Mouse (Mus musculus) layer of hippocampus, postnatal 14 days (tissue): ENCODE results near the gene Ttc30a1. TPM values are rescaled to one million over a fixed set of nuclear protein-coding genes. Genes with fewer than 3 reads are reported as not detected.
A peak's percentile ranks its signal among the peaks of the same experiment; 100 is the strongest.
"Not testable (repeated sequence)": the region's sequence is repeated elsewhere in the genome, so short reads cannot be mapped to it uniquely, and the experiment has no call there.

ENCODE experiments used
- DNase-seq, 2 experiments: peaks; one replicate each; pipeline ENCODE4 v3.0.0; 2021 to 2022; ENCODE audit warnings: low spot score in 2 of 2, mixed read lengths in 1 of 2
- total RNA-seq, 2 experiments: library from RNA; stranded (reverse); gene quantifications; 2 replicates each; pipeline ENCODE4 v1.2.3; 2021

Gene Ttc30a1
- total RNA-seq, 2 experiments from 2014 or later = 2.9 TPM

- DNase-seq = no peak
Observed at GRCm38 (mm10) chr2:75983847-75984246, 2.1 kb upstream of the Ttc30a1 start.

GRCm38 (mm10) chr2:75983091-75983490 lies 1.3 kb upstream of the Ttc30a1 start:
- no peak for DNase-seq

GRCm38 (mm10) chr2:75982626-75983025 lies 859 bp upstream of the Ttc30a1 start:
- DNase-seq = no peak

- not testable (repeated sequence) for DNase-seq
Observed at GRCm38 (mm10) chr2:75980933-75981439, 781 bp downstream of the Ttc30a1 start.

GRCm38 (mm10) chr2:75977752-75978368 lies 3.9 kb downstream of the Ttc30a1 start, which contains the start of gene Ttc30a2:
Gene Ttc30a2, minus strand, starts transcription at chr2:75978170.
- DNase-seq = not testable (repeated sequence)

GRCm38 (mm10) chr2:75976070-75976469 lies 5.7 kb downstream of the Ttc30a1 start:
- DNase-seq = not testable (repeated sequence)

- no peak for DNase-seq
Observed at GRCm38 (mm10) chr2:75974131-75974530, 7.6 kb downstream of the Ttc30a1 start.

- peak; percentile 69 to 91 for DNase-seq
Observed at GRCm38 (mm10) chr2:75964972-75965371, 16.8 kb downstream of the Ttc30a1 start.

- peak; percentile 46 to 53 for DNase-seq
Observed at GRCm38 (mm10) chr2:75964512-75964911, 17.3 kb downstream of the Ttc30a1 start.

- DNase-seq = no peak
Observed at GRCm38 (mm10) chr2:75964051-75964450, 17.7 kb downstream of the Ttc30a1 start.

- no peak for DNase-seq
Observed at GRCm38 (mm10) chr2:75963211-75963840, 18.4 kb downstream of the Ttc30a1 start.

- DNase-seq = no peak
Observed at GRCm38 (mm10) chr2:75960366-75961330, 21.1 kb downstream of the Ttc30a1 start.

- DNase-seq = peak in 1 of 2 experiments; percentile 30
Observed at GRCm38 (mm10) chr2:75959850-75960365, 21.9 kb downstream of the Ttc30a1 start.

GRCm38 (mm10) chr2:75959183-75959849 lies 22.5 kb downstream of the Ttc30a1 start:
- DNase-seq = no peak

GRCm38 (mm10) chr2:75955709-75956108 lies 26.1 kb downstream of the Ttc30a1 start:
- DNase-seq = no peak

- DNase-seq = no peak
Observed at GRCm38 (mm10) chr2:75953320-75953719, 28.4 kb downstream of the Ttc30a1 start.

- DNase-seq = no peak
Observed at GRCm38 (mm10) chr2:75950685-75951084, 31.1 kb downstream of the Ttc30a1 start.

- peak; percentile 85 to 87 for DNase-seq
Observed at GRCm38 (mm10) chr2:75938117-75939063, 43.4 kb downstream of the Ttc30a1 start, which contains the start of gene Ttc30b. Gene Ttc30b, minus strand, starts transcription at chr2:75938585.

GRCm38 (mm10) chr2:75937520-75938116 lies 44.1 kb downstream of the Ttc30a1 start:
- DNase-seq = not testable (repeated sequence)
